Mouse (Mus musculus): ENCODE results near the gene Vmn1r194. TPM values are rescaled to one million over a fixed set of nuclear protein-coding genes. Genes with fewer than 3 reads are reported as not detected.
"Not testable (repeated sequence)": the region's sequence is repeated elsewhere in the genome, so short reads cannot be mapped to it uniquely, and the experiment has no call there.

Vmn1r194 gene
- total RNA-seq (2021): not detected

DNA sequence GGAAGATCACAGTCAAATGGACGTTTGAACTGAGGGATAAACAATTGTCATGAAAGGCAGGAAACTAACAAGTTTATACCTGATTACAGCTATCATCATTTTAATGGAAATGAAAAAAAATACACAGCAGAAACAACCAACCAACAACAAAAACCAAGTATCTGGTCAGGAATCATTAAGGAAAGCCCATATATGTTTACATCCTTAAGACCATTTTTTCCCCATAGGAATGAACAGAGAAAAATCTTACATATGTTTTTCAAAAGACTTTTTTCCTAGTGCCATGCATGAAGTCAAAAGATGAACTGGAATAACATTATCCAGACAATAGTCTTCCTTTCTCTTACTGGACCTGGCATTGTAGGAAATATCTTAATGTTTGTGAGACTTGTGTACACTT, at the start of gene Vmn1r194:
Vmn1r194 (plus strand) TSS at position 301 of the 400 bp plus-strand sequence.
- intact Hi-C loops (cut with DNase I): no loop called here
- DNase-seq: no peak

DNA sequence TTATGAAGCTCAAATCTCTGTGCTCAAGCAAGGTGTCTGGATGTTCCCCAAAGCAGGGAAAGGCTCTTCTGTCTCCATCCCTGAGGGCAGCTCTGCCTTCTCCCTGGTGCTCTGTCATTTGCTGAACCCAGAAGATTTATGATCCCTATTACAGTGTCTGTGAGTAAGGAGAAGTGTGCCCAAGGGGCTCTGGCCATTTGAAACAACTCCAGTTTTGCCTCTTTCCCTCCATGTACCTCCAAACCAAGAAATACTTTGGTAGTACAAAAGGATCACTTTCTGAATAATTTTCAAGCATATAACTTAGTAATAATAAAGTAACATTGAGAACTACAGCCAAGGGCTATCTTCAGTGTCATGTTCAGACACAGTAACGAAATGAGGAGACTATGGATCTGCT, 21.0 kb upstream of the Vmn1r194 start, which contains the start of gene Vmn1r193:
Vmn1r193 (minus strand) TSS at position 101 of the 400 bp plus-strand sequence.
- intact Hi-C loops (cut with DNase I); DNase-seq: not testable (repeated sequence)

DNA sequence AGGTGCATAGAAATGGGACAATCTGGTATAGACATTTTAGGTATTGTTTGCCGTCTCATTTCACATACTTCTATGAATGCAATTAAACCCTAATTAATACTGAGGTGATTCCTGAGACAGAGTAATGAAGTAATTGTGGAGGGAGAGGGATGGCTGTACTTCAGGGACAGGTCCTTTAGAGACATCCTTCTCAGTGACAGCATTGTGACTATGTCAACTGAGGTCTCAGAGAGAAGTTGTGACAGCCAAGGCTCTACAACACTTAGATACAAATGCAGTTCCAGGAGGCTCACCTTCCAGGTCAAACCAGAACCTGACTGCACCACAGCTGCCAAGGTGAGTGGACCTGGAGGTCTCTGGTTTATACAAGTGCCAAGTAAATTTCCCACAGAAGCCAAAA, 26.2 kb downstream of the Vmn1r194 start, which contains the start of gene Vmn1r195:
Vmn1r195 (plus strand) TSS at position 301 of the 400 bp plus-strand sequence.
- DNase-seq; intact Hi-C loops (cut with DNase I): not testable (repeated sequence)

DNA sequence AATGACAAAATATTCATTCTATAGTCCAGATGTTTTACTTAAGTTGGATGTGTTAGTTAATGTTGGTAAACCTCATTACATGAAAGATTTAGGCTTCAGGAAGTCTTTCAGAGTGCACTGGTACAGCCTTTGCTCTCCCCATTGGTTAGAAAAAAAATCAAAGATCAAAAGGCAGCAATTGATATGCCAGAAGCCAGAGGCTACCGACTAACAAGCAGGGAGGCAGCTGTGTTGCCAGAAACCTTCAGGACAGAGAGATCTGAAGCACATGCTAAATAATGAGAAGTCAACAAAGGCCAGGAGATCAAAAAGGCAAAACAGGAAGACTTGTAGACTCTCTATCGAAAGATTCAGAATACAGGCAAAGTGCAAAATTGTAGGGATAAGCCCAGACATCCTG, 27.7 kb downstream of the Vmn1r194 start:
- intact Hi-C loops (cut with DNase I): no loop called here

DNA sequence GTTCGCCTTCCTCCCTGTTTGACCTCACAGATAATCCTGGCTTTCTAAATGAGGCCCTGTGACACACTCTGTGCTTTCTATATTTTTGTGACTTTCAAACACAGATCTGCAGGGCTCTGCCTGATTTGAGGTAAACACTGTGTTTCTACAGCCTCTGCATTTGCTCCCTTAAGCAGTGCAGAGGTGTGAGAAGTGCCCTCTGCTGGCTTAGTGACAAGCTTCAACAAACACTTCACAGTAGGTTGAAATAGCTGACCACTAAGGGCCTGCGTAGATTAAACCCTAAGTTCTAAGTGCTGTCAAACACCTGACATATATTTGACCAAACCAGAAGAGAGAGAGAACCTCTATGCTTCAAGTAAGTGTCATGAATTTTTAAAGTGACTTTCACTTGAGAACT, 40.6 kb downstream of the Vmn1r194 start:
- no peak for DNase-seq
- intact Hi-C loops (cut with DNase I): no loop called here

More for the DNA sequence above, 27.7 kb downstream of the Vmn1r194 start:
- DNase-seq: no peak

DNA sequence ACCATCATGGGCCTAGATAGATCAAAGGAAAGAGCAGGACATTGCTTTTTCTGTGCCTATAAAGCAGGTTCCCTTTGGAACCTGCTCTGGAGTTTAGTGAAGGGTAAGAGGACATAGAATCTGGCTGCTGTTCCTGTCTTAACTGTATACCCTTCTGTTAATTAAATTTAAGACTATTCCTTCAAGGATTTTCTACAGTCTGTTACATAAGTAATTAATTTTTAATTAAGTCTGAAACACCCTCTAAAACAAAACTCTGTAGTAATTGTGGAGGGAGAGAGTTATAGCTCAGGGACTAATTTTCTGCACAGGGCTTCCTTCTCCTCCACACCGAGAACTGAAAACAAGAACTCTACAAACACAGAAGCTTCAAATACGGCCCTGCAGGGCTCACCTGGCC, 45.6 kb downstream of the Vmn1r194 start, which contains the start of gene Vmn1r196:
Vmn1r196 (plus strand) TSS at position 301 of the 400 bp plus-strand sequence.
- DNase-seq: no peak
- intact Hi-C loops (cut with DNase I): no loop called here

Small RNA genes lying within 50 kb of the gene (microRNA-seq; reads per million reads assigned to microRNA genes)
- gene Gm23282 (ENCODE audit: borderline number of aligned reads in 2 of 2): 0 reads per million in 2 experiments
- 0 reads per million in 2 experiments for gene Gm25084 (ENCODE audit: borderline number of aligned reads in 2 of 2)

Other genes starting within 250 kb of the Vmn1r194 start
- not detected for gene Prss16, start 234.5 kb upstream of the Vmn1r194 start, total RNA-seq (2021)
- 10 to 100 TPM in 1 of 2 experiments, 1 to 10 TPM in 1; 2.3 to 12.5 TPM for gene Hist1h2ah, start 208.6 kb upstream of the Vmn1r194 start, total RNA-seq (2021)
- 10 to 100 TPM; 23.3 to 28.1 TPM for gene Hist1h2bk, start 208.3 kb upstream of the Vmn1r194 start, total RNA-seq (2021)
- gene Hist1h4i, start 202.9 kb upstream of the Vmn1r194 start, total RNA-seq (2021): 10 to 100 TPM; 15.8 to 18.6 TPM
- 10 to 100 TPM; 10.3 to 10.5 TPM for gene Hist1h2ag, start 201.3 kb upstream of the Vmn1r194 start, total RNA-seq (2021)
- gene Hist1h2bj, start 201.0 kb upstream of the Vmn1r194 start, total RNA-seq (2021): 1 to 10 TPM; 7.2 to 9.7 TPM
- not detected for gene Vmn1r188, start 159.8 kb upstream of the Vmn1r194 start, total RNA-seq (2021)
- not detected for gene Vmn1r189, start 138.4 kb upstream of the Vmn1r194 start, total RNA-seq (2021)
- not detected for gene Vmn1r191, start 60.2 kb upstream of the Vmn1r194 start, total RNA-seq (2021)
- gene Vmn1r192, start 53.1 kb upstream of the Vmn1r194 start, total RNA-seq (2021): not detected
- not detected for gene Vmn1r193, start 21.1 kb upstream of the Vmn1r194 start, total RNA-seq (2021)
- gene Vmn1r195, start 26.3 kb downstream of the Vmn1r194 start, total RNA-seq (2021): not detected
- gene Vmn1r196, start 45.7 kb downstream of the Vmn1r194 start, total RNA-seq (2021): not detected
- gene Vmn1r197, start 80.4 kb downstream of the Vmn1r194 start, total RNA-seq (2021): not detected
- not detected for gene Vmn1r198, start 106.1 kb downstream of the Vmn1r194 start, total RNA-seq (2021)
- gene Vmn1r199, start 135.6 kb downstream of the Vmn1r194 start, total RNA-seq (2021): not detected
- not detected for gene Vmn1r200, start 146.2 kb downstream of the Vmn1r194 start, total RNA-seq (2021)
- gene Vmn1r201, start 227.7 kb downstream of the Vmn1r194 start, total RNA-seq (2021): not detected

All from heart, postnatal 36 days (tissue).